Mouse (Mus musculus) spleen, postnatal 36 days (tissue): Measurements from ENCODE around the gene Gm20661.
"Not testable (repeated sequence)": the region's sequence is repeated elsewhere in the genome, so short reads cannot be mapped to it uniquely, and the experiment has no call there.

ENCODE experiments used
- DNase-seq, 2 experiments: peaks; one replicate each; pipeline ENCODE4 v3.0.0; 2022; ENCODE audit warnings: low spot score in 2 of 2, mixed read lengths in 1 of 2

Gm20661 gene

GRCm38 (mm10) chr9:107996049-107996448 is 13.2 kb downstream of the Gm20661 start, which contains the start of gene Gm20662:
TSS of gene Gm20662 (plus strand) at chr9:107996349.
- no peak for DNase-seq

GRCm38 (mm10) chr9:108001922-108002770 is 19.3 kb downstream of the Gm20661 start, which contains the start of gene Ip6k1:
TSS of gene Ip6k1 (plus strand) at chr9:108002501.
- peak; percentile 100 for DNase-seq

GRCm38 (mm10) chr9:108002778-108003530 is 20.1 kb downstream of the Gm20661 start:
- no peak for DNase-seq

- DNase-seq, result peak in 1 of 2 experiments; percentile 11
Measured at GRCm38 (mm10) chr9:108003531-108003890, 20.7 kb downstream of the Gm20661 start.

- no peak for DNase-seq
Measured at GRCm38 (mm10) chr9:108008041-108008440, 25.2 kb downstream of the Gm20661 start.

GRCm38 (mm10) chr9:108010385-108010784 is 27.5 kb downstream of the Gm20661 start:
- DNase-seq, result no peak

GRCm38 (mm10) chr9:108013577-108013976 is 30.7 kb downstream of the Gm20661 start:
- not testable (repeated sequence) for DNase-seq

- no peak for DNase-seq
Measured at GRCm38 (mm10) chr9:108017127-108017526, 34.3 kb downstream of the Gm20661 start.

- no peak for DNase-seq
Measured at GRCm38 (mm10) chr9:108020741-108021140, 37.9 kb downstream of the Gm20661 start.

- DNase-seq, result no peak
Measured at GRCm38 (mm10) chr9:108023216-108023615, 40.4 kb downstream of the Gm20661 start.

- no peak for DNase-seq
Measured at GRCm38 (mm10) chr9:108026584-108026983, 43.7 kb downstream of the Gm20661 start.

- no peak for DNase-seq
Measured at GRCm38 (mm10) chr9:108027867-108028266, 45.0 kb downstream of the Gm20661 start.

GRCm38 (mm10) chr9:108032126-108032525 is 49.3 kb downstream of the Gm20661 start:
- no peak for DNase-seq

- DNase-seq, result peak in 1 of 2 experiments; percentile 9
Measured at GRCm38 (mm10) chr9:108035331-108036156, 52.7 kb downstream of the Gm20661 start.
